Mouse (Mus musculus): Measurements from ENCODE around the gene Wdr25. TPM values are rescaled to one million over a fixed set of nuclear protein-coding genes. Genes with fewer than 3 reads are reported as not detected.
A peak's percentile ranks its signal among the peaks of the same experiment; 100 is the strongest.

The Wdr25 gene
- polyA plus RNA-seq, 1 experiment from 2014 or later: 8.6 TPM

DNA sequence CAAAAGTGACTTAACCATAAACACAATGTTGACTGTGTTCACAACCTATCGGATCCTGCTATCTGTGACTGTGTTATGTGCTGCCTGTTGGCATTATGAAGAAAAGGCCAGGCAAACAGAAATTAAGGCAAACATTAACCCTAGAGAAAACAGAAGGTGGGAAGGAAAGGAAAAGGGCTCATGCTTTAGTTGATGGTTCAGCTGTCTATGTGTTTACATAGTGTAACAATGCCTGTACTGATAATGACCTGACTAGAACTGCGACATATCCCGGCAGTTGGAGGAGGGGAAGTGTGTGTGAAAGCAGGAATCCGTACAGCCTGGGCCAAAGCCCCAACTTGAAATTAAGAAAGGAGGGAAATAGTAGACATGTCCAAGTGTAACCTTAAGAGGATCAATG, 6.4 kb upstream of the Wdr25 start:
- no peak for ATAC-seq
- H3K9ac ChIP-seq (replicated peaks; ENCODE audit: low read depth, low read length): no peak overlapping the region
- no peaks in the 10 kb centered on the region for H3K9me3 ChIP-seq (ENCODE audit: control insufficient read depth, low read length)
- peaks cover 20% of the 10 kb centered on the region; the same call in 1 of the 2 replicates for H3K36me3 ChIP-seq (ENCODE audit: control insufficient read depth, insufficient read depth)
- no peaks in the 10 kb centered on the region for H3K4me1 ChIP-seq (replicated peaks; ENCODE audit: control insufficient read depth, insufficient read depth, low read length)
- H3K4me2 ChIP-seq (ENCODE audit: low read length): no peak overlapping the region
- WGBS: 94% methylated on average over 4 of the region's 4 CpGs
- no peak overlapping the region for H3K27ac ChIP-seq (ENCODE audit: low read length)
- no peaks in the 10 kb centered on the region for H3K27me3 ChIP-seq (replicated peaks; ENCODE audit: control insufficient read depth, insufficient read depth, low read length)
- H3K4me3 ChIP-seq (replicated peaks; ENCODE audit: low read length): no peak overlapping the region

DNA sequence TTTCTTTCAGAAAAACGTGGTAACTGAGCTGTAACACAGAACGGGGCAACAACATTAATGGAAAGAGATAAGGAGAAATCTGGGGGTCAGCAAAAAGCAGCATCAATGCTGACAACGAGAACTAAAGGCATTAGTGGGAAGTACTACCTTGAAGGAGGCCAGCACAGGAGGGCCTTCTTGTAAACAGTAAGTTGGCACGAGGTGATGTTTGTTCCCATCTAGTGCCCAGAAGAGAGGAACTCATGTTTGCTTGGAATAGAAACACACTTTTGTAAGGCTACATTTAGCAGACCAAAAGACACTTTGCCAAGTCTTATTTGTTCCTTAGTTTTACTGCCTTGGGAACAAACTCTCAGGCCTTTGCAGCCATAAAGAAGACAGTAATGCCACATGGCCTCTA, 4.8 kb upstream of the Wdr25 start:
- H3K27me3 ChIP-seq (replicated peaks; ENCODE audit: control insufficient read depth, insufficient read depth, low read length): no peaks in the 10 kb centered on the region
- no peak overlapping the region for H3K27ac ChIP-seq (ENCODE audit: low read length)
- peaks cover 17% of the 10 kb centered on the region; the same call in 1 of the 2 replicates for H3K36me3 ChIP-seq (ENCODE audit: control insufficient read depth, insufficient read depth)
- H3K4me2 ChIP-seq (ENCODE audit: low read length): no peak overlapping the region
- peaks cover 13% of the 10 kb centered on the region for H3K4me1 ChIP-seq (replicated peaks; ENCODE audit: control insufficient read depth, insufficient read depth, low read length)
- no peaks in the 10 kb centered on the region for H3K9me3 ChIP-seq (ENCODE audit: control insufficient read depth, low read length)
- WGBS: 66% methylated on average over 4 of the region's 4 CpGs
- no peak overlapping the region for H3K9ac ChIP-seq (replicated peaks; ENCODE audit: low read depth, low read length)
- H3K4me3 ChIP-seq (replicated peaks; ENCODE audit: low read length): no peak overlapping the region
- no peak for ATAC-seq

DNA sequence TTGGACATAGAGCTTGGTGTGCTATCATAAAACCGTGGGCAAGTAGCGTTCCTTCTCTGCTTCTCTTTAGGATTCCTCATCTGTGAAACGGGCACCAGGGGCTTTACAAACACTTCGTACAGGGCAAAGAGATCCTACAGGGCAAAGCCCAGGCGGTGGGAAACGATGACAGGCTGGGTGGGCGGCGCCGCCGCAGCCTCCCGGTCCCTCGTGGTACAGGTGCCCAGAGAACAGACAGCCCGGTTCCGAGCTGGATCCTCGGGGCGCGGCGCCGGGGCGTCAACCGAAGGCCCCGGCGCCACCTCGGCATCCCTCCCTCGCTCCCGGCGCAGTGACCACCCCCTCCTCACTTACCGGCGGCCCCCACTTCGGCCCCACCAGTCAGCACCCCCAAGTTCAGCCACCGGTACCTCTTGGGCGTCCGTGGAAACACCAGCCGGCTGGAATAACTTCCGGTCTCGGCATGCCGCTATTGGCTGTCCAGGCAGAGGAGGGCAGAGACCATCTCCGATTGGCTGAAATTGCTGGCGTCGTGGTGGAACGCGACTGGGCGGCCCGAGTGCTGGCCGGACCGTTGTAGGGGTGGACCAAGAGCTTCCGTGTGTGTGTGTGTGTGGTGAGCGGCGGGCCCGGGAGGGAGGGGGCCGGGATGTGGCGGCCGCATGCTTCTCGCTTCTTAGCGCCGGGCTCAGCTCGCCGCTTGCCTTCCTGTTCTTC, 442 bp downstream of the Wdr25 start, which contains the start of gene Wars:
Gene Wars, minus strand, starts transcription at position 460 of the 717 bp plus-strand sequence.
- peak within 1 kb of the TSS; percentile 96 for H3K4me2 ChIP-seq (ENCODE audit: low read length)
- no peak within 1 kb of the TSS for H3K27ac ChIP-seq (ENCODE audit: low read length)
- WGBS: under 1% methylated on average over 57 of the region's 58 CpGs
- H3K9ac ChIP-seq (replicated peaks; ENCODE audit: low read depth, low read length): peak within 1 kb of the TSS; percentile 71
- peak; percentile 100 for ATAC-seq
- H3K4me1 ChIP-seq (replicated peaks; ENCODE audit: control insufficient read depth, insufficient read depth, low read length): peaks cover 19% of the 10 kb centered on the region
- H3K9me3 ChIP-seq (ENCODE audit: control insufficient read depth, low read length): no peaks in the 10 kb centered on the region
- H3K36me3 ChIP-seq (ENCODE audit: control insufficient read depth, insufficient read depth): no peaks in the 10 kb centered on the region
- no peaks in the 10 kb centered on the region for H3K27me3 ChIP-seq (replicated peaks; ENCODE audit: control insufficient read depth, insufficient read depth, low read length)
- peak within 1 kb of the TSS; percentile 76 for H3K4me3 ChIP-seq (replicated peaks; ENCODE audit: low read length)

DNA sequence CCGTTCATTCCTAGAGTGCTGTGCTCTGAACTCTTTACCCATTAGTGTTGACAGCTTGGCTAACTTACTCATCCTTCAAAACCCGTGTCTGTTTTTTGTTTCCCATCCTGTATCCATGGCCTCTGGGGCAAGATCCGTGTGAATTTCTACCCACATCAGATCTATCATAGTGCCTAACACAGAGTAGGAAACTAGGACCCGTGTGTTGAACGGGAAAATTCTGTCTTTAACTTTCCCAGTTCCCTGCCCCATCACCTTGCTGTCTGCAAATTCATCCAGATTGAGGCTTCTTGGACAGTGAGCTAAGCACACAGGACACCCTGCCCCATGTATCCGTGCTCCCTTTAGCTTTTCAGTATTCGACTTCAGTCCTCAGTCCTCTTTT, 993 bp downstream of the Wdr25 start:
- Histone ChIP-seq H3K36me3 (ENCODE audit: control insufficient read depth, insufficient read depth) (no peaks in the 10 kb centered on the region), H3K27me3 (replicated peaks; ENCODE audit: control insufficient read depth, insufficient read depth, low read length) (no peaks in the 10 kb centered on the region), H3K27ac (ENCODE audit: low read length) (no peak overlapping the region), H3K4me3 (replicated peaks; ENCODE audit: low read length) (peak overlapping the region; percentile 76), H3K4me1 (replicated peaks; ENCODE audit: control insufficient read depth, insufficient read depth, low read length) (peaks cover 19% of the 10 kb centered on the region), H3K4me2 (ENCODE audit: low read length) (peak overlapping the region; percentile 96), H3K9ac (replicated peaks; ENCODE audit: low read depth, low read length) (peak overlapping the region; percentile 69), H3K9me3 (ENCODE audit: control insufficient read depth, low read length) (no peaks in the 10 kb centered on the region)
- WGBS: 0% methylated on average over 7 of the region's 7 CpGs
- ATAC-seq: no peak

DNA sequence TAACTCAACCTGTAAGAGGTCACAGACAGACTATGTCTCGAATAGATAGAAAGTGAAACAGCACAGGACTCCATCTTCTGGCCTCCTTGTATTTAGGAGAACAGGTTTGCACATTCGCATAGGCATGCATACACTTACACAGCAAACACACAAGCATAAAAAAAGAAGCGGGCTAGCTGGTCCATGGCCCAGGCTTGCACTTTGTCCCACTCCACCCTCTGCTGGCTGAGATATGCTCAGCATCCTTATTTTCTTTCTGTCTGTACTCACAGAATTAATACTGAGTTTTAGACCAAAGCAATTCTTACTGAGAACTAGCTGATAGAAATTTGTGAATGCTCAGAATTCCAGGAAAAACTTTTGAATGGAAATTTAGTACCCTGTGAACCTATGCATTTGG, 2.6 kb downstream of the Wdr25 start:
- 85% methylated on average over 3 of the region's 3 CpGs for WGBS
- Histone ChIP-seq H3K27me3 (replicated peaks; ENCODE audit: control insufficient read depth, insufficient read depth, low read length) (no peaks in the 10 kb centered on the region), H3K27ac (ENCODE audit: low read length) (no peak overlapping the region), H3K4me1 (replicated peaks; ENCODE audit: control insufficient read depth, insufficient read depth, low read length) (peaks cover 19% of the 10 kb centered on the region), H3K9ac (replicated peaks; ENCODE audit: low read depth, low read length) (no peak overlapping the region), H3K4me3 (replicated peaks; ENCODE audit: low read length) (no peak overlapping the region), H3K36me3 (ENCODE audit: control insufficient read depth, insufficient read depth) (no peaks in the 10 kb centered on the region), H3K4me2 (ENCODE audit: low read length) (no peak overlapping the region), H3K9me3 (ENCODE audit: control insufficient read depth, low read length) (no peaks in the 10 kb centered on the region)
- ATAC-seq: no peak

DNA sequence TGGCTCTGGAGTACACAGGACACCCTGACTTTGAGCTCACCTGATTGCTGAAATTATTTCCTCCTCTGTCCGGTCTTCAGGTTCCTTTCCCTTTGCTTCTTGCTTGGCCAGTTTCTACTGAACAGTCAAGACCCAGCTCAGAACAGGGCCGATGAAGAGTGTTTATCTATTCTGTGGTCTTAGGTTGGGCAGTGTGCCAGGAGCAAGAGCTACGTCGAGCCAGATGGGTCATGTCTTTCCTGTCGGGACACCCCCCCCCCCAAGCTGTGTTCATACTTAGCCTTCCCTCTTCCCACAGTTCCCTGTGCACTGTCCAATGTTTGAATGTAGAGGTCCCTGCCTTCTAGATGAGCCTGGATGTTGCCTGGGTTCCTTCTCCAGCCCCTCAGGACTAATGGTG, 7.9 kb downstream of the Wdr25 start:
- Histone ChIP-seq H3K36me3 (ENCODE audit: control insufficient read depth, insufficient read depth) (no peaks in the 10 kb centered on the region), H3K9me3 (ENCODE audit: control insufficient read depth, low read length) (no peaks in the 10 kb centered on the region), H3K27ac (ENCODE audit: low read length) (no peak overlapping the region), H3K9ac (replicated peaks; ENCODE audit: low read depth, low read length) (no peak overlapping the region), H3K4me2 (ENCODE audit: low read length) (no peak overlapping the region), H3K4me1 (replicated peaks; ENCODE audit: control insufficient read depth, insufficient read depth, low read length) (peaks cover 19% of the 10 kb centered on the region), H3K4me3 (replicated peaks; ENCODE audit: low read length) (no peak overlapping the region), H3K27me3 (replicated peaks; ENCODE audit: control insufficient read depth, insufficient read depth, low read length) (no peaks in the 10 kb centered on the region)
- ATAC-seq: no peak
- 72% methylated on average over 5 of the region's 5 CpGs for WGBS

DNA sequence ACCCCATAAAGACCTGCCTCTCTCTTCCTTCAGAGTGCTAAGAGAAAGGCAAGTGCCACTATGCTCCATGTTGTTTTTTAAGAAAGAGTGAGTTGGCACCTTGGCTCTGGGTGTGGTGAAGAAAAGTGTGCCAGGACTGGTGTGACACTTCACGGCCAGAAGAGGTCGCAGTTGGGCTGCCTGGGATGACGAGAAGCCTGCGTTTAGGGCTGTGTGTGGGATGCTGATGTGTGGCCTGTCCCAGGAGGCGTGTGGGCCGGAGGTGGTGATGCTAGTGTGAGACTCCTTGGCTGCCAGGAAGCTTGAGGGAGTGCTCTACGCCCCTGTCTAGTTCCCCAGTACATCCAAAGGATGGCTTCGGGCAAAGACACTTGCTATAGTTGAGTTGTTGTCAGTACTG, 9.5 kb downstream of the Wdr25 start:
- Histone ChIP-seq H3K9me3 (ENCODE audit: control insufficient read depth, low read length) (no peaks in the 10 kb centered on the region), H3K4me3 (replicated peaks; ENCODE audit: low read length) (no peak overlapping the region), H3K27ac (ENCODE audit: low read length) (no peak overlapping the region), H3K27me3 (replicated peaks; ENCODE audit: control insufficient read depth, insufficient read depth, low read length) (no peaks in the 10 kb centered on the region), H3K4me2 (ENCODE audit: low read length) (no peak overlapping the region), H3K4me1 (replicated peaks; ENCODE audit: control insufficient read depth, insufficient read depth, low read length) (peaks cover 27% of the 10 kb centered on the region), H3K9ac (replicated peaks; ENCODE audit: low read depth, low read length) (no peak overlapping the region), H3K36me3 (ENCODE audit: control insufficient read depth, insufficient read depth) (no peaks in the 10 kb centered on the region)
- peak; percentile 43 for ATAC-seq
- WGBS: 16% methylated on average over 8 of the region's 8 CpGs

DNA sequence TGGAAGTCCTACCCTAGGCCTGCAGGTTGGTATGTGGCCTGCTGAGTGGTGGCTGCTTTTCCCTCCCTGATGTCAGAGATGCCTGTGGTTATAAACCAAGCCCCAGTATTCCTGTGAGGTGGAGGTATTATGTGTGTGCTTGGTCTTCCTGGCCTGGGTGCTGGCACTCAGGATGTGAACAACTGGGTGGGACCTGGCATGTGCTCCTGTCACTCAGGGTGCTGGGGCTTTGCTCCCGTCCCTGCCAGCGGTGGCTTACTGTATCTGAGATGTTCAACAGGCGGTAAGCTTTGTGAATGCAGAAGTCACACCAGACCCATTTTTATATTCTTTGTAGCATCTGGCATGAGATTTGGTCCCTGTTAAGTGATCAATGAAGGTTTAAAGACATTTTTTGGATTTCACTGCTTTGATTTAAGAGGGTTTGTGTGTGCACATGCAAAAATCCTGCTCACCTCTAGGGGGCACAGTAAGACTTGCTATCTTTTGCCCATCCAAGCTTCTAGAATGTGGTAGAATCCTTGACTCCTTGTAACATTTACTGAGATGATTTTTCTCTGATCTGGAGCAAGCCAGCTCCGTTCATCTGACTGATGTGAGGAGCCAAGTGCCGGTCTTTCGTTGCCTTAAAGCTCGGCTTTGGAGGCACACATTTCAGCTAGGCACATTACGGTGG, 10.3 kb downstream of the Wdr25 start:
- Histone ChIP-seq H3K4me1 (replicated peaks; ENCODE audit: control insufficient read depth, insufficient read depth, low read length) (peaks cover 27% of the 10 kb centered on the region), H3K27ac (ENCODE audit: low read length) (no peak overlapping the region), H3K4me3 (replicated peaks; ENCODE audit: low read length) (no peak overlapping the region), H3K4me2 (ENCODE audit: low read length) (no peak overlapping the region), H3K9ac (replicated peaks; ENCODE audit: low read depth, low read length) (peak overlapping the region; percentile 20; the same call in 1 of the 2 replicates), H3K36me3 (ENCODE audit: control insufficient read depth, insufficient read depth) (no peaks in the 10 kb centered on the region), H3K27me3 (replicated peaks; ENCODE audit: control insufficient read depth, insufficient read depth, low read length) (no peaks in the 10 kb centered on the region), H3K9me3 (ENCODE audit: control insufficient read depth, low read length) (no peaks in the 10 kb centered on the region)
- WGBS: 55% methylated on average over 8 of the region's 8 CpGs
- peak; percentile 49; the same call in 1 of the 2 replicates for ATAC-seq

DNA sequence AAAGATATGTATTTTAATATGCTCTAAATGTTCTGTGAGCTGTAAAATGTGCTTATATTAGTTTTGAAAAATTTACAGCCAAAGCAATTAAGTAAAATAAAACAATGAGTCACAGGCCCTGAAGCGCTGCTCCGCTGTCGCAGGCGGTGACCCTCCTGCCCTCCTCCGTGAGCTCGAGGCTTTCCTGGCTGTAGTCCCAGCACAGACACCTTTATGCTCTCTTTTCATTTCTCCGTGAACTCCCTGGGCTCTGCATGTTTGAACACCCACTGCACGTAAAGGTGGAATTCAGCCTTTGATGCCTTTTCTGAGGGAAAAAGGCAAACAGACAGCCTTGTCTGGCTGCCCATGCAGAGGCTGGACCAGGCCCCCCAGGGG, 10.8 kb downstream of the Wdr25 start:
- H3K27ac ChIP-seq (ENCODE audit: low read length): no peak overlapping the region

More for the DNA sequence above, 10.8 kb downstream of the Wdr25 start:
- Histone ChIP-seq H3K36me3 (ENCODE audit: control insufficient read depth, insufficient read depth) (no peaks in the 10 kb centered on the region), H3K4me3 (replicated peaks; ENCODE audit: low read length) (no peak overlapping the region), H3K9ac (replicated peaks; ENCODE audit: low read depth, low read length) (peak overlapping the region; percentile 20; the same call in 1 of the 2 replicates), H3K4me1 (replicated peaks; ENCODE audit: control insufficient read depth, insufficient read depth, low read length) (peaks cover 27% of the 10 kb centered on the region), H3K27me3 (replicated peaks; ENCODE audit: control insufficient read depth, insufficient read depth, low read length) (no peaks in the 10 kb centered on the region), H3K9me3 (ENCODE audit: control insufficient read depth, low read length) (no peaks in the 10 kb centered on the region), H3K4me2 (ENCODE audit: low read length) (no peak overlapping the region)
- WGBS: 26% methylated on average over 8 of the region's 8 CpGs
- ATAC-seq: no peak
